Mouse (Mus musculus): ENCODE data around the gene Wnt2b.

Gene Wnt2b

DNA sequence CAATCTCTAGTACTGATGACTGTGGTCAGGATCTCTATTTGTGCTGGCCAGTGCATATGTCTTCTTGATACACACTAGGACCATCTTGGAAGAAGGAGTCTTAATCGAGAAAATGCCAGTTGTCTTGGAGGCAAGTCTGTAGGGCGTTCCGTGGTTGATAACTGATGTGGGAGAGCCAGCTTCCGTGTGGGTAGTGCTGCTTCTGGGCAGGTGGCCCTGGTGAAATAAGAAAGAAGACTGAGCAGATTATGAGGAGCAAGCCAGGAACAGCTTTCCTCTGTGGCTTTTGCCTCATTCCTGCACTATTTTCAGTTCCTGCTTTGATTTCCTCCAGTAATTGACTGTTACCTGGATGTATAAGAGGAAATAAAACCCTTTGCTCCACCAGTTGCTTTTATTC lies 56.3 kb downstream of the Wnt2b start:
- DNase-seq (ENCODE audit: extremely low read depth, low read depth): no peak

DNA sequence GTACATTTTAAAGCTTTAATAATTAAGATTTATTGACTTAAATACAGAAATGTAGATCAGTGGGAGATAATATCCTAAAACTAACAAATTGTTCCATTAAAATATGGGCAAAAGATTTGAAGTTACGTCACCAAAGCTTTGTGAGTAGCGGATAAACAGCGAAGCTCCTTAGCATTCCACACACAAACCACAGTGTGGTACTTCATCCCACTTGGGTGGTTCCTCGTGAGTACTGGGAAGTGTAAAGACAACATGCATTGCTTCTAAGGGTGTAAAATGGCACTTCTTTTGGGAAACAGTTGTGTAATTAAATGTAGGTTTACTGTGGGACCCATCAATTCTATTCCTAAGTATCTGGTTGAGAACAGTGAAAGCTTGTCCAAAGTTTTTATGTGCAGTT lies 60.6 kb downstream of the Wnt2b start:
- DNase-seq (ENCODE audit: extremely low read depth, low read depth): no peak

DNA sequence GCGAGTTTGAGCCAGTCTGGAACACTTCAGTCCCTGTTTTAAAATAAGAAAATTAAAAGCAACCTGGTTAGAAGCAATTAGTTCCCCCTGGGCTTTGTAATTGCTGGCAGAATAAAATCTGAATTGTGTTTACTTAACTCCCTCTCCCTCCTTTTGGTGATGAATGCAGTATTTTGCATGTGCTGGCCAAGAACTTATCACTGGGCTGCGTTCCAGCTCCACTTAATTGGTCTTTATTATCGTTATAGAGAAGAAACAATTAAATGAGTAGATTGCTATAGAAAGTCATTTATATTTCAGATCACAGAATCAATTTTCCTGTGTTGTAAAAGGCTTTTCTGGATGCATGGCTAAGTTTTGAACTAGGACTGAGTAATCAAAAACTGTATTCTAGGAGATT lies 65.6 kb downstream of the Wnt2b start:
- DNase-seq (ENCODE audit: extremely low read depth, low read depth): no peak
